Mouse (Mus musculus) C2C12 (cell line): Measurements from ENCODE around the gene Itgav.

Experiments
- CTCF ChIP-seq: IDR thresholded peaks from one replicate; pipeline ENCODE4 v1.5.1; 2011; ENCODE audit not compliant: control insufficient read depth, insufficient read depth, insufficient read length
- MYOG ChIP-seq: IDR thresholded peaks from one replicate; pipeline ENCODE4 v1.6.1; 2011; ENCODE audit not compliant: control insufficient read depth, insufficient read length; ENCODE audit errors: extremely low read depth
- USF1 ChIP-seq: IDR thresholded peaks from one replicate; pipeline ENCODE4 v1.6.1; 2011; ENCODE audit warnings: low read depth, mild to moderate bottlenecking, control low read depth, moderate library complexity

DNA sequence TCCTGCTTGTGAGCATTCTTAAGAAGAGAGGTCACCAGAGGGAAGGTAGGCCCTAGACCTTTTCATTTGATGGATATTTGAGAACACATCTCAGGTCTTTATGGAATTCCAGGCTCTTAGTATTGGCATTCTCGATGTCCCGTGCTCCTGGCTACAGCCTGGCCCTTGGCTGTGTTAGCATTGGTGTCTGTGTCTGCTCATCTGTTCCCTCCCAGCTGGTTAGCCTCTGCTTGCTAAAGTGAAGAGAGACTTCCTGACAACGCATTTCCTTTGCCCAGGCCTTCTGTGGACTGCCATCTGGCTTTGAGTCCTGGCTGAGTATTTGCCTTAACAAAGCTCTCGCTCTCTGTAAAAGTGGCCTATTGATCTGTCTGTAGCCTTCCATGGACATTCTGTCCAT, 108.7 kb downstream of the Itgav start:
- TF ChIP-seq CTCF (no peak), MYOG (no peak), USF1 (no peak)
